Mouse (Mus musculus) left cerebral cortex, postnatal 25 days (tissue): ENCODE data around the gene Ms4a10. TPM values are rescaled to one million over a fixed set of nuclear protein-coding genes. Genes with fewer than 3 reads are reported as not detected.

Experiments used
- DNase-seq, 2 experiments: peaks; one replicate each; pipeline ENCODE4 v3.0.0; 2022; ENCODE audit warnings: low spot score in 2 of 2, mixed read lengths in 1 of 2
- intact Hi-C: fragments of 180-260 bp; cut with DNase I; formaldehyde crosslinking; loops from one replicate; pipeline ENCODE4 v1.15.1; 2025
- total RNA-seq, 2 experiments: library from RNA; stranded (reverse); gene quantifications; 2 replicates each; pipeline ENCODE4 v1.2.3; 2021

The Ms4a10 gene
- total RNA-seq, 2 experiments from 2014 or later: not detected

- DNase-seq: no peak
Measured at GRCm38 (mm10) chr19:10926123-10926621, 48.3 kb downstream of the Ms4a10 start.

GRCm38 (mm10) chr19:10924220-10924619, 50.2 kb downstream of the Ms4a10 start:
- intact Hi-C loops: no loop called here
- DNase-seq: no peak

More at GRCm38 (mm10) chr19:10926123-10926621, 48.3 kb downstream of the Ms4a10 start:
- intact Hi-C loops: no loop called here

- no peak for DNase-seq
- intact Hi-C loops: no loop called here
Measured at GRCm38 (mm10) chr19:10921058-10921457, 53.4 kb downstream of the Ms4a10 start.

GRCm38 (mm10) chr19:10920532-10920931, 53.9 kb downstream of the Ms4a10 start, which contains the start of gene Zp1:
Gene Zp1, minus strand, starts transcription at chr19:10920632.
- intact Hi-C loops: no loop called here
- no peak for DNase-seq

- DNase-seq: no peak
- intact Hi-C loops: no loop called here
Measured at GRCm38 (mm10) chr19:10918321-10918991, 56.0 kb downstream of the Ms4a10 start.

- intact Hi-C loops: no loop called here
Measured at GRCm38 (mm10) chr19:10916506-10916905, 58.0 kb downstream of the Ms4a10 start.

GRCm38 (mm10) chr19:10914870-10915269, 59.6 kb downstream of the Ms4a10 start:
- intact Hi-C loops: no loop called here
- no peak for DNase-seq

More at GRCm38 (mm10) chr19:10916506-10916905, 58.0 kb downstream of the Ms4a10 start:
- DNase-seq: no peak

- no peak for DNase-seq
- intact Hi-C loops: no loop called here
Measured at GRCm38 (mm10) chr19:10914291-10914690, 60.2 kb downstream of the Ms4a10 start.

Other genes starting within 250 kb of the Ms4a10 start
- not detected for gene Cd5, start 235.7 kb downstream of the Ms4a10 start, total RNA-seq
- gene Cd6, start 144.6 kb downstream of the Ms4a10 start, total RNA-seq: 1 to 10 TPM; 1.9 to 3.3 TPM
- 1 to 10 TPM; 1.9 to 2.0 TPM for gene Slc15a3, start 134.9 kb downstream of the Ms4a10 start, total RNA-seq
- gene Tmem132a, start 104.7 kb downstream of the Ms4a10 start, total RNA-seq: 100 to 1,000 TPM; 307 to 334 TPM
- gene Tmem109, start 92.7 kb downstream of the Ms4a10 start, total RNA-seq: 10 to 100 TPM; 47.7 to 50.3 TPM
- 100 to 1,000 TPM; 190 to 213 TPM for gene Prpf19, start 79.4 kb downstream of the Ms4a10 start, total RNA-seq
- gene Zp1, start 54.0 kb downstream of the Ms4a10 start, total RNA-seq: not detected
- under 1 TPM; 0.23 to 0.34 TPM for gene Ptgdr2, start 37.5 kb downstream of the Ms4a10 start, total RNA-seq
- gene Ccdc86, start 25.4 kb downstream of the Ms4a10 start, total RNA-seq: 1 to 10 TPM; 7.0 to 8.7 TPM
- gene Ms4a15, start 18.6 kb upstream of the Ms4a10 start, total RNA-seq: not detected
- not detected for gene Ms4a18, start 43.4 kb upstream of the Ms4a10 start, total RNA-seq
- not detected for gene Ms4a8a, start 106.4 kb upstream of the Ms4a10 start, total RNA-seq
- gene 1700017D01Rik, start 156.2 kb upstream of the Ms4a10 start, total RNA-seq: not detected
- not detected for gene 1700025F22Rik, start 190.7 kb upstream of the Ms4a10 start, total RNA-seq
- gene Ms4a13, start 222.1 kb upstream of the Ms4a10 start, total RNA-seq: not detected